Mouse (Mus musculus) kidney, postnatal 14 days (tissue): ENCODE measurements around the gene Neil1.

Experiments used
- DNase-seq: peaks from one replicate; pipeline ENCODE4 v3.0.0; 2022; ENCODE audit warnings: mixed read lengths

The Neil1 gene

DNA sequence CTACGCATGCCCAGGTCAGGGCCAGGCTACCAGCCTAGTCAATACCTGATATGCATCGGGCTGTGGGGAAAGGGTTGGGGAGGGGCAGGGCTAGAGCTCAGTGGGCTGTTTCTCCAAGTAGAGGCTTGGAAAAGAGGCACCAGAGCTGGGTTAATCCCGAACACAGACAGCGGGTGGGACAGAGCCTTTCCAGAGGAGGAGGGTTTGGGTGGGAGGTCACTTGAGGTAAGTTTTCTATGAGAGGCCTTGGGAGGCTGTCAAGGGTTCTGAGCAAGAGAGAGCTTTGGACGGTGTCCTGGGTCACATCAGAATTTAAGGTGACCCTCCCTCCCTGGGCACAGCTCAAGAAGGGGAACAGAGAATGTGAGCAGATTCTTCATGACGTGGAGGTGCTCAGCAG is 9.6 kb downstream of the Neil1 start:
- DNase-seq: no peak

DNA sequence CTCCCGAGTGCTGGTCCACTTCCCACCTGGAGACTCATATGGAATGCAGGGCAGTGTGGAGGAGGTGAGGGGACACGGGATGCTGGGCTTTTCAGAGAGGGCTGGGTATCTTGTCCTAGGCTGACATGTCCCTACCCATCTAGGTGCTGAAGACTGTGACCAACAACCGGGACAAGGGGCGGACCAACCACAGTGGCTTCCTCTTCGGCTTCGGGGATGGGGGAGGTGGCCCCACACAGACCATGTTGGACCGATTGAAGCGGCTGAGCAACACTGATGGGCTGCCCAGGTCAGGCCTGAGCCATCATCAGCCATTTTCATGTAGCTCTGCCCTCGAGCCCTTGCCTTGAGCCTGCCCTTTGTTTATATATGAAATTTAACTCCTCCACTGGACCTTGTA is 10.3 kb downstream of the Neil1 start:
- DNase-seq: no peak

DNA sequence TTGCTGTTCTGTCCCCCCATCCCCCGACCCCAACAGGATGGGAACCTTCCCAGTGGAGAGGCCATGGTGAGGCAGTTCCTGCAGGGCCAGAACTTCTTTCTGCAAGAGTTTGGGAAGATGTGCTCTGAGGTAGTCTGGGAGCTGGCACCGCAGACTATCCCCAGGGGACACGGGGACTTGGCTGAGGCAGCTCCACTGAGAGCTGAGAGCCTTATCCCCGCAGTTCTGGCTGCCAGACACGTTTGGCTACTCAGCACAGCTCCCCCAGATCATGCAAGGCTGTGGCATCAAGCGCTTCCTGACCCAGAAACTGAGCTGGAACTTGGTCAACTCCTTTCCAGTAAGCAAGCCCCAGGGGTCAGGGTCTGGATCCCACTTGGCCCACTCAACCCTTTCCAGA is 10.9 kb downstream of the Neil1 start:
- DNase-seq: no peak

DNA sequence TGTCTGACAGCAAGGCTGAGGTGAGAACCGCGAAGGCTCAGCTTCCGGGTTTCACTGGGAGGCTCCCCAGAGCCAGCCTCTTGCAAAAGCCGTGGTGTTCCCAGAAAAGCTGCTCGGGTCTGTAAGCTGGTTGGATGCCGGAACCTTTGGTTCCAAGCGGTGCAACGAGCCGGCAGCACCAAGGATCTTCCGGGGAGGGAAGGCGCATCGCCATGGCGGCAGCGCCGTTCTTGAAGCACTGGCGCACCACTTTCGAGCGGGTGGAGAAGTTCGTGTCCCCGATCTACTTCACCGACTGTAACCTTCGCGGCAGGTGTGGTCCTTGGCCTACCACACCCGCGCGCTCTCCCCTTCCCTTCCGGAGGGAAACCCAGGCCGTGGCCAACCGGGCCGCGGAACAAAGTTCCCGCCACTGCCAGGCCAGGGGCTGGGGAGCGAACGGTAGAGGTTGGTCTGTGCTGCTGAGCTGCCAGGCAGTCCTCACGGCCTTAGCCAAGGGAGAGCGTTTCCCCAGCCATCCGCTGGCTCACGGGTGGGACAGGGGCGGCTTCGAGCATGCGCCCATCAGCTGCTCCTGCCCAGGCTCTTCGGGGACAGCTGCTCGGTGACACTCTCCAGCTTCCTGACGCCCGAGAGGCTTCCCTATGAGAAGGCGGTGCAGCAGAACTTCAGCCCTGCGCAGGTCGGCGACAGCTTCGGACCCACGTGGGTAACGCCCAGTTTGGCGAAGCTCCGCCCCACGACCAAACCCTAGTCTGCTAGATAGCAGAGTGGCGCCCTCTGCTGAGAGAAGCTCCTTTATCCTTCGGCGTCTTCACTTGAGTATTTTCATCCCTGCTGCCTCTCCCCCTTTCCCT is 17.3 kb downstream of the Neil1 start, which contains the start of gene Man2c1:
Man2c1 (plus strand) TSS at position 114 of the 857 bp plus-strand sequence.
- peak; percentile 95 for DNase-seq

DNA sequence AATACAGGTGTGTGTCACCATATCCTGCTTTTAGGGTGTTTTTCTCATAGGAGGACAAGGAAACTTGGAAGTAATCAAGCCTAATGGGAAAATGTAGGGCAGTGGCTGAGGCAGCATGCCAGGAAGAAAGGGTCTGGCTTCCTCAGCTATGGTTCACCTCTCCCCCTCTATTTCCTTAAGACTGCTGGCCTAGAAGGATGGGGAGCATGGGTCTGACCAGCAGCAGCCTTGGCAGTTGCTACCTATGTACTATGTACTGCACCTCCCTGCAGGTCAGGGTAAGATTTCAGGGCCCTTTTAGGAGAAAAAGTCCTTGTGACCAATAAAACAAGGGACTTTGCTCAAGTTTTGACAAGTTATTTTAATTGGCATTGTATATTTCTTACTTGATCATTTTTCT is 18.5 kb downstream of the Neil1 start:
- DNase-seq: no peak

DNA sequence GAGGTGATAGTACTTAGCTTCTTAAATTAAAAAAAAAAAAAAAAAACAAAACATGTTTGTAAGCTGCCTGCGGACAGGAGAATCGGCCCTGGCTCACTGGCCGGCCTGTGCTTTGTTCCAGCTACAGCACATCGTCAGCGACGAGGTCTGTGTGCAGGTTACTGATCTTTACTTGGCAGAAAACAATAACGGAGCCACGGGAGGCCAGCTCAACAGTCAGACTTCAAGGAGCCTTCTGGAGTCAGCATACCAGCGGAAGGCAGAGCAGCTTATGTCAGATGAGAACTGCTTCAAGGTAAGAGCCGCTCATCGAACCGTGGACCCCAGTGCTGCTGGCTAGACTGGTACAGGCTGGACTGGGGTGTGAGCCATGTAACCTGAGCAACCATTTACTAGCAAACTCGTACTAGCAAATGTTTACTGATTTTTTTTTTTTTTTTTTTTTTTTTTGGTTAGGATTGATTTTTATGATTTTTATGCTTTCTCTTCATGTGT is 30.8 kb downstream of the Neil1 start:
- peak; percentile 36 for DNase-seq
